Mouse (Mus musculus): Measurements from ENCODE around the gene Rac1. TPM values are rescaled to one million over a fixed set of nuclear protein-coding genes. Genes with fewer than 3 reads are reported as not detected.

Gene Rac1
- polyA plus RNA-seq, 2 experiments: 513 to 535 TPM

DNA sequence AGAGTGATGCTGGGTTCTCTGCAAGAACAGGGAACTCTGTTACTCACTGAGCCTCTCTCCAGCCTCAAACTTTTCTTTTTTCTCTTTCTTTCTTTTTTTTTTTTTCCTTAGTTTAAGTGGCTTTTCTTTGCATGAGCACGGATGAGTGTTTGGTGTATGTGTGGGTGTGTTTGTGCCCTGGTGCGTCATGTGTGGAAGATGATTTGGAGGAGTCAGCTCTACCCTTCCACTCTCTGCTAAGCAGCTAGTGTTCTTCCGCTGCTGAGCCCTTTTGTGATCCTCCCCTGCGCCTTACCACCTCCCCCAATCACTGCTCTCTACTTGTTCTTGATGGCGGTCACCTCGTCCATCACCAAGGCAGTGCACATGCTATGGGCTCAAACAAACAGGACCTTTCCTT lies 32.1 kb downstream of the Rac1 start:
- no peak overlapping the region for H3K4me3 ChIP-seq (replicated peaks; ENCODE audit: low read length)
- H3K27ac ChIP-seq (replicated peaks; ENCODE audit: low read depth, low read length): no peak overlapping the region
- TF ChIP-seq POLR2A (IDR thresholded peaks at IDR 0.05; ENCODE audit: borderline replicate concordance, extremely low read depth, insufficient read depth, insufficient read length): no peak
- no peaks in the 10 kb centered on the region for H3K9me3 ChIP-seq (ENCODE audit: control insufficient read depth, low read length)
- H3K36me3 ChIP-seq (ENCODE audit: control insufficient read depth, insufficient read depth, low read length): peaks cover 25% of the 10 kb centered on the region
- no peaks in the 10 kb centered on the region for H3K4me1 ChIP-seq (ENCODE audit: control insufficient read depth, insufficient read depth, low read length)
- no peak overlapping the region for H3K9ac ChIP-seq (ENCODE audit: low read depth, low read length, severe bottlenecking)
- H3K4me2 ChIP-seq (replicated peaks; ENCODE audit: low read depth, low read length, severe bottlenecking): no peak overlapping the region
- ATAC-seq (ENCODE audit: low FRiP score, low read depth) (no peak), DNase-seq (ENCODE audit: low spot score) (no peak)
- WGBS: 92% methylated on average over 6 of the region's 6 CpGs
- no peaks in the 10 kb centered on the region for H3K27me3 ChIP-seq (ENCODE audit: control insufficient read depth, insufficient read depth, low read length)

DNA sequence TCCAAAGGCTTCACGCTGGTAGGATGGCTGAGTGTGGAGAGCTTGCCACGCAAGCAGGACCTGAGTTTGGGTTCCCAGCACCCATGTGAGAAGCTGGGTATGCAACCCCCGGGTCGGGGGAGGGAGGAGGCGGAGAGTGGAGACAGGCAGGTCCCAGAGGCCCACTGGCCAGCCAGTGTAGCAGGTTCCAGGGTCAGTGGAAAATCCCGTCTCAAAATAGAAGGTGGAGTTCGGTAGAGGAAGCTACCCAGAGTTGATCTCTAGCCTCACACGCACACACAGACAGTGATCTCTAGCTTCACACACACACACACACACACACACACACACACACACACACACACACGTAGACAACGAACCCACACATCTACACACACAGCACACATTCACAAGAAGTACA lies 34.7 kb downstream of the Rac1 start:
- no peaks in the 10 kb centered on the region for H3K9me3 ChIP-seq (ENCODE audit: control insufficient read depth, low read length)
- peaks cover 20% of the 10 kb centered on the region for H3K36me3 ChIP-seq (ENCODE audit: control insufficient read depth, insufficient read depth, low read length)
- no peak overlapping the region for H3K4me3 ChIP-seq (replicated peaks; ENCODE audit: low read length)
- TF ChIP-seq POLR2A (IDR thresholded peaks at IDR 0.05; ENCODE audit: borderline replicate concordance, extremely low read depth, insufficient read depth, insufficient read length): no peak
- no peak overlapping the region for H3K27ac ChIP-seq (replicated peaks; ENCODE audit: low read depth, low read length)
- H3K9ac ChIP-seq (ENCODE audit: low read depth, low read length, severe bottlenecking): no peak overlapping the region
- no peaks in the 10 kb centered on the region for H3K4me1 ChIP-seq (ENCODE audit: control insufficient read depth, insufficient read depth, low read length)
- ATAC-seq (ENCODE audit: low FRiP score, low read depth): no peak
- no peaks in the 10 kb centered on the region for H3K27me3 ChIP-seq (ENCODE audit: control insufficient read depth, insufficient read depth, low read length)
- WGBS: 89% methylated on average over 10 of the region's 10 CpGs
- DNase-seq (ENCODE audit: low spot score): no peak
- no peak overlapping the region for H3K4me2 ChIP-seq (replicated peaks; ENCODE audit: low read depth, low read length, severe bottlenecking)

- H3K36me3 ChIP-seq (ENCODE audit: control insufficient read depth, insufficient read depth, low read length): peaks cover 29% of the 10 kb centered on the region
- no peaks in the 10 kb centered on the region for H3K27me3 ChIP-seq (ENCODE audit: control insufficient read depth, insufficient read depth, low read length)
- H3K27ac ChIP-seq (replicated peaks; ENCODE audit: low read depth, low read length): no peak overlapping the region
- no peak overlapping the region for H3K4me3 ChIP-seq (replicated peaks; ENCODE audit: low read length)
- H3K9ac ChIP-seq (ENCODE audit: low read depth, low read length, severe bottlenecking): no peak overlapping the region
- ATAC-seq (ENCODE audit: low FRiP score, low read depth) (no peak), DNase-seq (ENCODE audit: low spot score) (no peak)
- no peak for TF ChIP-seq POLR2A (IDR thresholded peaks at IDR 0.05; ENCODE audit: borderline replicate concordance, extremely low read depth, insufficient read depth, insufficient read length)
- H3K4me2 ChIP-seq (replicated peaks; ENCODE audit: low read depth, low read length, severe bottlenecking): no peak overlapping the region
- H3K9me3 ChIP-seq (ENCODE audit: control insufficient read depth, low read length): no peaks in the 10 kb centered on the region
- WGBS: 90% methylated on average over 4 of the region's 4 CpGs
- H3K4me1 ChIP-seq (ENCODE audit: control insufficient read depth, insufficient read depth, low read length): no peaks in the 10 kb centered on the region
Observed at GRCm38 (mm10) chr5:143491736-143492135, 36.1 kb downstream of the Rac1 start.

- no peak for DNase-seq (ENCODE audit: low spot score)
- Histone ChIP-seq H3K27me3 (ENCODE audit: control insufficient read depth, insufficient read depth, low read length) (no peaks in the 10 kb centered on the region), H3K4me1 (ENCODE audit: control insufficient read depth, insufficient read depth, low read length) (no peaks in the 10 kb centered on the region), H3K36me3 (ENCODE audit: control insufficient read depth, insufficient read depth, low read length) (peaks cover 30% of the 10 kb centered on the region), H3K4me2 (replicated peaks; ENCODE audit: low read depth, low read length, severe bottlenecking) (no peak overlapping the region), H3K4me3 (replicated peaks; ENCODE audit: low read length) (no peak overlapping the region), H3K27ac (replicated peaks; ENCODE audit: low read depth, low read length) (no peak overlapping the region), H3K9me3 (ENCODE audit: control insufficient read depth, low read length) (no peaks in the 10 kb centered on the region), H3K9ac (ENCODE audit: low read depth, low read length, severe bottlenecking) (no peak overlapping the region)
- ATAC-seq (ENCODE audit: low FRiP score, low read depth): no peak
- no peak for TF ChIP-seq POLR2A (IDR thresholded peaks at IDR 0.05; ENCODE audit: borderline replicate concordance, extremely low read depth, insufficient read depth, insufficient read length)
- 83% methylated on average over 14 of the region's 14 CpGs for WGBS
Observed at GRCm38 (mm10) chr5:143489749-143490342, 38.0 kb downstream of the Rac1 start.

DNA sequence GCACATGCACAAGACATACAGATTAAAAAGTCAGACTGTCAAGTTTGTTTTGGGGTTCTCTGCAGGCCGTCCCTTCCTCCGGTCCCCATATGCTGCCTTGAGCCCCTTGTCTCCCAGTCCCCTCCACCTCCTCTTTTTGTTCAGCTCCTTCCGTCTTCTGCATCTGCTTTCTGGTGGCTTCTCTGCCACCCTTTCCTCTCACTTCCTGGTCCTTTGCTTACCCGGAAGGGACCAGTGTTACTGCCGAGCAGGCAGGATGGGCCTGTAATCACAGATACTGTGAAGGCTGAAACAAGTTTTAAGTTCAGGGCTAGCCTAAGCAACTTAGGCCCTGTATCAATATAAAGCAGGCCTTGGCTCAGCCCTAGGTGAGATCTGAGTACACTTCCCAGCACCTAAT lies 39.8 kb downstream of the Rac1 start:
- DNase-seq (ENCODE audit: low spot score): no peak
- Histone ChIP-seq H3K27me3 (ENCODE audit: control insufficient read depth, insufficient read depth, low read length) (no peaks in the 10 kb centered on the region), H3K4me1 (ENCODE audit: control insufficient read depth, insufficient read depth, low read length) (no peaks in the 10 kb centered on the region), H3K4me3 (replicated peaks; ENCODE audit: low read length) (no peak overlapping the region), H3K27ac (replicated peaks; ENCODE audit: low read depth, low read length) (no peak overlapping the region), H3K4me2 (replicated peaks; ENCODE audit: low read depth, low read length, severe bottlenecking) (no peak overlapping the region), H3K9ac (ENCODE audit: low read depth, low read length, severe bottlenecking) (no peak overlapping the region), H3K9me3 (ENCODE audit: control insufficient read depth, low read length) (no peaks in the 10 kb centered on the region), H3K36me3 (ENCODE audit: control insufficient read depth, insufficient read depth, low read length) (peaks cover 25% of the 10 kb centered on the region)
- WGBS: 88% methylated on average over 5 of the region's 5 CpGs
- TF ChIP-seq POLR2A (IDR thresholded peaks at IDR 0.05; ENCODE audit: borderline replicate concordance, extremely low read depth, insufficient read depth, insufficient read length): no peak
- no peak for ATAC-seq (ENCODE audit: low FRiP score, low read depth)

DNA sequence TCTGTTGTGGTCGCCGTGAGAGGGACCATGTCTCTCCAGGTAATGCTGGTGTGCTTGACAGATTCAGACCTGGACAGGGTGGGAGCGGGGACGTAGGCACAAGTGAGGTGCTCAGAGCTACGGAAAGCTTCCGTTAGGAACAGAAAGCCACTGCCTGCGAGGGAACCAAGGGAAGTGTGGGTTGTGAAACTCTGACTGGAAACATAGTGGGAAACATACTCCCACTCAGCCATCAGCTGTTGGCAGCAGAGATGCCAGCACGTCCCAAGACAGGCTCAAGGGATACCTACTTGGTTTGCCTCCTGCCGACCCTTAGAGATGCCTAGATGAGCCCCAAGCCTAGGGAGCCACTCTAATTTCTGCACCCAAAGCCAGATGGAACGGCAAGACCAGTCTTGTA lies 40.6 kb downstream of the Rac1 start:
- WGBS: 91% methylated on average over 10 of the region's 10 CpGs
- ATAC-seq (ENCODE audit: low FRiP score, low read depth) (no peak), DNase-seq (ENCODE audit: low spot score) (no peak)
- no peak overlapping the region for H3K4me3 ChIP-seq (replicated peaks; ENCODE audit: low read length)
- H3K4me2 ChIP-seq (replicated peaks; ENCODE audit: low read depth, low read length, severe bottlenecking): no peak overlapping the region
- H3K9ac ChIP-seq (ENCODE audit: low read depth, low read length, severe bottlenecking): no peak overlapping the region
- no peak overlapping the region for H3K27ac ChIP-seq (replicated peaks; ENCODE audit: low read depth, low read length)
- H3K27me3 ChIP-seq (ENCODE audit: control insufficient read depth, insufficient read depth, low read length): no peaks in the 10 kb centered on the region
- peaks cover 30% of the 10 kb centered on the region for H3K36me3 ChIP-seq (ENCODE audit: control insufficient read depth, insufficient read depth, low read length)
- H3K9me3 ChIP-seq (ENCODE audit: control insufficient read depth, low read length): no peaks in the 10 kb centered on the region
- no peak for TF ChIP-seq POLR2A (IDR thresholded peaks at IDR 0.05; ENCODE audit: borderline replicate concordance, extremely low read depth, insufficient read depth, insufficient read length)
- no peaks in the 10 kb centered on the region for H3K4me1 ChIP-seq (ENCODE audit: control insufficient read depth, insufficient read depth, low read length)
